15 mouse cellular contexts compared by ENCODE assay signal in the genomic region with DNA sequence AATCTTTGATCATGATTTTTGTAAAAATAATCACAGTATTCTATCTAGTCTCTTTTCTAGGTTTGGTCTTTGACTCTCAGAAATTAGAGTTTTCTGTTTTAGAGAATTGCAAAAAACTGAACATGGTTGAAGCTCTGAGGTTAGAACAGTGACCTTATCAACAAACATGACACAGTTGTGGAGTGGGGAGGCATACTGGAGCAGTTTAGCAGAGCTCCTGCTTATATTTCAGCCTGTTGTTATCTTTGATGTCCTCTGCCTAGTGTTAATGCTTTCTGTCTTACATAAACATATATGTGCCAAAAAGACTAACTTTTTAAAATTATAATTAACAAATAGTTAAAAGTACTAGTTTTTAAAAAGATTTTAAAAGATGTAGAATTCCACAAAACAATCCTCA.
"Had no signal": no experiment of that assay in that cellular context is flagged by ENCODE, and none has a peak within 500 bp of the region (broad histone marks: within the 10 kb centered on the region; RNA-seq: fewer than 3 reads in every experiment).

No protein-coding gene starts in this region.

- H3K4me3 ChIP-seq: left cerebral cortex, adult 2 months; limb, embryonic 10.5 days; midbrain, embryonic 10.5 days; neural tube, embryonic 12.5 days had no signal

- H3K27ac ChIP-seq: left cerebral cortex, adult 2 months; limb, embryonic 10.5 days; midbrain, embryonic 10.5 days; neural tube, embryonic 12.5 days had no signal

- H3K36me3 ChIP-seq: limb, embryonic 10.5 days; midbrain, embryonic 10.5 days; neural tube, embryonic 12.5 days had no signal

- DNase-seq: kidney, adult 18-20 months; kidney, postnatal 25 days; lung, embryonic 14.5 days; lung, postnatal 10 days; lung, postnatal 4 days; midbrain, embryonic 14.5 days; right cerebral cortex, postnatal 4 days; spleen, adult 18-20 months; thymus, adult 18-20 months; thymus, postnatal 14 days had no signal

- H3K4me2 ChIP-seq: lung, embryonic 14.5 days; neural tube, embryonic 12.5 days had no signal

- H3K27me3 ChIP-seq: liver, embryonic 15.5 days; neural tube, embryonic 12.5 days had no signal

- H3K9me3 ChIP-seq: limb, embryonic 10.5 days; liver, embryonic 15.5 days; midbrain, embryonic 10.5 days; neural tube, embryonic 12.5 days had no signal

- H3K9ac ChIP-seq: lung, embryonic 14.5 days; neural tube, embryonic 12.5 days had no signal
